ENCODE assay signal across 8 mouse cellular contexts in genomic region chr14:77141324-77142282, GRCm38 (mm10). TPM values are rescaled to one million over a fixed set of nuclear protein-coding genes. Genes with fewer than 3 reads are reported as not detected.
DNase-seq lines count a peak whose midpoint lies in the region; ATAC-seq and TF ChIP-seq lines count a peak whose summit lies in the region.
"Had no signal": no experiment of that assay in that cellular context is flagged by ENCODE, and none has a peak within 500 bp of the region (broad histone marks: within the 10 kb centered on the region; RNA-seq: fewer than 3 reads in every experiment).

No protein-coding gene starts in this region.

- CTCF ChIA-PET in Patski (lab: Charles Lee): interaction anchor here (0.7 to 4.0 kb wide), 15 partner anchors 10 to 792 kb away, joined by 3 to 18 read pairs (median 3); no protein-coding TSS in a partner anchor

- no peak for ATAC-seq in Patski
- ATAC-seq in forebrain, postnatal 0 days: peak; percentile 94
- peak; percentile 86 for ATAC-seq in hindbrain, embryonic 12.5 days (ENCODE audit: low FRiP score)
- peak; percentile 82 for ATAC-seq in midbrain, embryonic 11.5 days (ENCODE audit: low FRiP score)

- H3K27me3 ChIP-seq in Patski: no peaks in the 10 kb centered on the region
- H3K27me3 ChIP-seq in forebrain, postnatal 0 days (ENCODE audit: insufficient read depth, low read length): no peaks in the 10 kb centered on the region
- H3K27me3 ChIP-seq in hindbrain, embryonic 12.5 days: no peaks in the 10 kb centered on the region
- H3K27me3 ChIP-seq in midbrain, embryonic 11.5 days (ENCODE audit: control insufficient read depth, insufficient read depth, low read length): no peaks in the 10 kb centered on the region
- no peaks in the 10 kb centered on the region for H3K27me3 ChIP-seq in spleen, adult 2 months (ENCODE audit: control insufficient read depth, insufficient read depth, low read length)

- H3K27ac ChIP-seq in forebrain, postnatal 0 days (ENCODE audit: low read depth, low read length): no peak overlapping the region
- no peak overlapping the region for H3K27ac ChIP-seq in hindbrain, embryonic 12.5 days
- H3K27ac ChIP-seq in midbrain, embryonic 11.5 days (ENCODE audit: low read depth, low read length): no peak overlapping the region
- H3K27ac ChIP-seq in spleen, adult 2 months (ENCODE audit: insufficient read depth, low read length): no peak overlapping the region

- 26% methylated on average over 17 of the region's 17 CpGs for WGBS in forebrain, postnatal 0 days
- 32% methylated on average over 17 of the region's 17 CpGs for WGBS in hindbrain, embryonic 12.5 days
- WGBS in midbrain, embryonic 11.5 days: 38% methylated on average over 17 of the region's 17 CpGs
- 26% methylated on average over 17 of the region's 17 CpGs for whole genome bisulfite sequencing in spleen, adult 2 months

- H3K36me3 ChIP-seq in forebrain, postnatal 0 days (ENCODE audit: insufficient read depth): no peaks in the 10 kb centered on the region
- H3K36me3 ChIP-seq in hindbrain, embryonic 12.5 days: no peaks in the 10 kb centered on the region
- no peaks in the 10 kb centered on the region for H3K36me3 ChIP-seq in midbrain, embryonic 11.5 days (ENCODE audit: control insufficient read depth, insufficient read depth, low read length)
- H3K36me3 ChIP-seq in spleen, adult 2 months (ENCODE audit: control insufficient read depth, insufficient read depth, low read length): no peaks in the 10 kb centered on the region

- H3K4me2 ChIP-seq in forebrain, postnatal 0 days (ENCODE audit: low read depth): no peak overlapping the region
- no peak overlapping the region for H3K4me2 ChIP-seq in hindbrain, embryonic 12.5 days (replicated peaks)
- no peak overlapping the region for H3K4me2 ChIP-seq in midbrain, embryonic 11.5 days

- TF ChIP-seq CTCF in Patski (IDR thresholded peaks at IDR 0.05): peak; percentile 54
- peak; percentile 84 for TF ChIP-seq CTCF in forebrain, postnatal 0 days (IDR thresholded peaks at IDR 0.05; ENCODE audit: low read depth)
- no peak for TF ChIP-seq CTCF in spleen, adult 2 months (IDR thresholded peaks at IDR 0.05; ENCODE audit: extremely low read depth, insufficient read depth, insufficient read length, insufficient replicate concordance)

- no peak for DNase-seq in Patski (ENCODE audit: low read depth, low spot score)
- peak; percentile 68 for DNase-seq in cerebellum, adult 11 months
- peak; percentile 95 for DNase-seq in forebrain, postnatal 0 days
- peak; percentile 60 to 94 for DNase-seq in layer of hippocampus, postnatal 25 days (ENCODE audit: extremely low spot score in 1 of 2, low spot score in 1 of 2)
- peak; percentile 97 for DNase-seq in midbrain, embryonic 11.5 days (ENCODE audit: low spot score, missing footprints)
- DNase-seq in spleen, adult 2 months (ENCODE audit: low read depth in 1 of 2, low spot score in 2 of 2): peak; percentile 43 to 55

- H3K4me1 ChIP-seq in forebrain, postnatal 0 days (ENCODE audit: insufficient read depth): no peaks in the 10 kb centered on the region
- peaks cover 6% of the 10 kb centered on the region; the same call in 1 of the 2 replicates for H3K4me1 ChIP-seq in hindbrain, embryonic 12.5 days
- H3K4me1 ChIP-seq in midbrain, embryonic 11.5 days (ENCODE audit: control insufficient read depth, insufficient read depth, low read length): no peaks in the 10 kb centered on the region
- H3K4me1 ChIP-seq in spleen, adult 2 months (ENCODE audit: control insufficient read depth, insufficient read depth, insufficient read length): no peaks in the 10 kb centered on the region

- H3K4me3 ChIP-seq in forebrain, postnatal 0 days (ENCODE audit: low read depth, low read length): no peak overlapping the region
- no peak overlapping the region for H3K4me3 ChIP-seq in hindbrain, embryonic 12.5 days
- H3K4me3 ChIP-seq in midbrain, embryonic 11.5 days (ENCODE audit: low read depth, low read length): no peak overlapping the region
- no peak overlapping the region for H3K4me3 ChIP-seq in spleen, adult 2 months (ENCODE audit: extremely low read depth, insufficient read depth, insufficient read length)

- H3K9ac ChIP-seq in forebrain, postnatal 0 days: no peak overlapping the region
- H3K9ac ChIP-seq in hindbrain, embryonic 12.5 days: no peak overlapping the region
- no peak overlapping the region for H3K9ac ChIP-seq in midbrain, embryonic 11.5 days (ENCODE audit: low read length)

- no peaks in the 10 kb centered on the region for H3K9me3 ChIP-seq in forebrain, postnatal 0 days (ENCODE audit: low read length)
- H3K9me3 ChIP-seq in hindbrain, embryonic 12.5 days (replicated peaks): no peaks in the 10 kb centered on the region
- H3K9me3 ChIP-seq in midbrain, embryonic 11.5 days (ENCODE audit: control insufficient read depth, low read length): no peaks in the 10 kb centered on the region

- no peak for TF ChIP-seq POLR2A in spleen, adult 2 months (IDR thresholded peaks at IDR 0.05; ENCODE audit: low read depth, low read length)

- in situ Hi-C loops in Patski (cut with MboI; ENCODE audit: low pct_unique_long_range_greater_than_20kb): loop anchor here (5.0 kb wide), 5 partner anchors 216 to 1146 kb away; no protein-coding TSS in a partner anchor

- POLR2A ChIA-PET in Patski (lab: Charles Lee): interaction anchor here (0.6 to 1.1 kb wide), 2 partner anchors 10 to 1286 kb away, joined by 3 to 4 read pairs; no protein-coding TSS in a partner anchor

RNA-seq across cellular contexts. Expression of gene Enox1, which starts 15.0 kb away (rescaled TPM):
- polyA plus RNA-seq in Patski (2021): 2.4 TPM
- total RNA-seq in forebrain, postnatal 0 days (2014; rRNA removed): 61.7 and 61.8 TPM in 2 replicates
- polyA plus RNA-seq in forebrain, postnatal 0 days (2015; fragmentation: Nextera tagmentation; extraction: Ambion mirVana): 33.9 and 39.9 TPM in 2 replicates
- 36.7 and 37.9 TPM in 2 replicates for polyA plus RNA-seq in hindbrain, embryonic 12.5 days (2016; fragmentation: Nextera tagmentation; extraction: Ambion mirVana)
- total RNA-seq in layer of hippocampus, postnatal 25 days (2021): 10 to 100 TPM; 54.8 to 61.9 TPM
- 12.8 and 13.2 TPM in 2 replicates for polyA plus RNA-seq in midbrain, embryonic 11.5 days (2014; fragmentation: Nextera tagmentation; extraction: Ambion mirVana)
- polyA plus RNA-seq in spleen, adult 2 months (2012; rRNA removed): 0.06 and 0.21 TPM in 2 replicates
- total RNA-seq: neutrophil, adult 5-6 weeks had no signal
